Mouse (Mus musculus) cerebellum, postnatal 36 days (tissue): Measurements from ENCODE around the gene Bbs9.

Source experiments
- DNase-seq, 2 experiments: peaks; one replicate each; pipeline ENCODE4 v3.0.0; 2021 to 2022; ENCODE audit warnings: mixed read lengths in 2 of 2

Gene Bbs9

DNA sequence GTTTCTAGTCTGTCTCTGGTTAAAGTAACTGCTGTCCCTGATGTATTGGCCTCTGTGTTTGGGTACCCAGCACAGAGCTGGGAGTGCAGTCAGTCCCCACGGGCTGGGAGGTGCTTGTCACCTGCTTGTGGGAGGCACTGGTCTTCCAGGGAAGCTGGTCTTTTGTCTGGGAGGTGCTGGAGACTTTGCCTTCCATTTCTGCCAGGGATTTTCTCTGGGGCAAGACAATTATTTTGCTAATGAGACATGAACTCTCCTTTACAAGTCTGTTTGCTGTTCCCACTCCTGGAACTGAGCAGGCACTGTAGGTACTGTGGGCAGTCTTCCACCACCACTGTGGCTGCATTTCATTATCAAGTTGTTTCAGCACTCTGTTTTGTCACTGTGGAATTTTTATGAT lies 223.0 kb downstream of the Bbs9 start:
- no peak for DNase-seq

DNA sequence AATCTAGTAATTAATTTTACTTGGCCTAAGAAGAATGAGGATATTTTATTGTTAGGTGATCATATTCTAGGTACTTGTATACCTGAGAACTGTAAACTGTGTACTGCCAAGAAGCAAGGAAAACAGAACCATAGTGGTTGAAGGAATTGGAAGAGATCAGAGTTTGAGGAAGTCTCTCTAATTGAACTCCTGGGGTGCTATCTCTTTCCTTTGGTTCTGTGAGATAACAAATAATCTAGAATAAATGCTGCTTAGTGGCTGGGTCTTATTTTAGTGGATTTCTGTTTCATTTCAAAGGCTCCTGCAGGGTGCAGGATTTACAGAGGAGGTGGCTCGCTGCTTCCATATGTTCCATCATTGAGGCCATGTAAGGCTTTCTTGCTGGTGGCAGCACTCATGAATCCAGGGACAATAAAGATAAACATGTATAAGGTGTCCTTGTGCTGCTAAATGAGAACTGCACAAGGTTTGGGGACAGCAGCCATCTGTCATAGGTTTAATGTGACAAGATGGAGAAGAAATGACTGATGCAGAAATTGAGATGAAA lies 226.6 kb downstream of the Bbs9 start:
- DNase-seq, result no peak

DNA sequence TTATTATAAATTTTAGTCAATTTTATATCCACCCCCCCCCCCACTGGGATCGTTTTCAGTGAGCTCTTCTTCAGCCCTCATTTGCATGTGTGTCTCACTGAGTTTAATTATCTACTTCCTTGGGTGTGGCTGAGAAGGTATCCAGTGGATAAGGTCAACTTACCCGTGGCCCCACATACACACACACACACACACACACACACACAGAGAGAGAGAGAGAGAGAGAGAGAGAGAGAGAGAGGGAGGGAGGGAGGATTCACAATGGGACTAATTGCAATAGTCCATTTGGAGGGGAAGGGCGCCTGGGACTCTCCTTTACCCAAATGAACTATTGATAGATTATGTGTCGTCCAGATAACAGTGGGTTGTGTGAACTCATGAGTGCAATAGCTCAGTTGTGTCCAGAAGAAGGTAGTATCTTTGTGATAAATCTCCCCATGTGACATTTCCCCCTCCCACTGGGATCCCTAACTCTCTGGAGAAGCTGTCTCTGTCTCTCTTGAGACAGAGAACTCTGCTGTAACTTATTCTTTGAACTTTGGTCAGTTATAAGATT lies 227.4 kb downstream of the Bbs9 start:
- no peak for DNase-seq

DNA sequence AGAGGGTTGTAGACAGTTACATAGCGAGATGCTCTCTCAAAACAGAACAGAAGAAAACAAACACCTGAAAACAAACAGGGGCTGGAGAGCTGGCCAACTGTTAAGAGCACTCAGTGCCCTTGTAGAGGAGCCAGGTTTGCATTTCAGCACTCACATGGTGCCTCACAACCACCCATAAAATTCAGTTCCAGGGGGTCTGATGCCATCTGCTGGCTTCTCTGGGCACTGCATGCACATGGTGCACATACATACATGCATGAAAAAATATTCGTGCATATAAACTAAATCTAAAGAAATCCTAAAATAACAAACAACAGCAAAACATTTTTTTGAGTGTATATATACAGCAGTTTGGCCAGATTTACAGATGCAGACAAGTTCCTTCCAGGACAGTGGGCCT lies 228.0 kb downstream of the Bbs9 start:
- no peak for DNase-seq

DNA sequence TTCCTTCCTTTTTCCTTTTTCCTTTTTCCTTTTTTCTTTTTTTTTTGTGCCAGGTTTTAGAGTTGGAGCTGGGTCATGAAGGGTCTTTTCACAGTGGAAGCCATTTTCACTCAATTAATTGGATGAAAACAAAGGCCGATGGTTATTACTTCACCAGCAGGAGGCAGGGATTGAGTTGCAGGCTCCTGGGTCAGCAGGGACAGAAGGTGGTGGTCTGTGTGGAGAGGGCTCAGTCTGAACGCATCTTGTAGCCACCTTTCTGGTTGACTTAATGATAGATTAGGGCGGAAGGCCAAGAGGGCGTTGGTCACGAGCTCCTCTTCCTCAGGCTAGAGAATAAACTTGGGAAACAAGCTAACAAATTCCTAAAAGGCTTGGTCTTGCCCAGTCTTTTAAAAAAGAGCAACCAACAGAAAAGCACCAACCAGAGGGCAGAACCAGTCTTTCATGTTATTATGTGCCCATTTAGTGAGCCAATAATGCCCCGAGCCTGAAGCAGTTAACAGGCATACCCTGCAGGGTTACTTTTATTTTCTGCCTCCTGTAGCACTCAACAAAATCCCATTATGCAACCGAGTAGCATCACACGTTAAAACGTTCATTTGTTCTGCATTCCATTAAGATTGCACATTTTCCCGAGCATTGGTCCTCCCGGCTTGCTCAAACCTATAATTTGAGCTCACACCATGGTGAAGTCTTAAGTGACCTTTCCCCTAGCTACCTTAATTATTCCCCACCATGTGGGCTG lies 231.8 kb downstream of the Bbs9 start:
- no peak for DNase-seq

DNA sequence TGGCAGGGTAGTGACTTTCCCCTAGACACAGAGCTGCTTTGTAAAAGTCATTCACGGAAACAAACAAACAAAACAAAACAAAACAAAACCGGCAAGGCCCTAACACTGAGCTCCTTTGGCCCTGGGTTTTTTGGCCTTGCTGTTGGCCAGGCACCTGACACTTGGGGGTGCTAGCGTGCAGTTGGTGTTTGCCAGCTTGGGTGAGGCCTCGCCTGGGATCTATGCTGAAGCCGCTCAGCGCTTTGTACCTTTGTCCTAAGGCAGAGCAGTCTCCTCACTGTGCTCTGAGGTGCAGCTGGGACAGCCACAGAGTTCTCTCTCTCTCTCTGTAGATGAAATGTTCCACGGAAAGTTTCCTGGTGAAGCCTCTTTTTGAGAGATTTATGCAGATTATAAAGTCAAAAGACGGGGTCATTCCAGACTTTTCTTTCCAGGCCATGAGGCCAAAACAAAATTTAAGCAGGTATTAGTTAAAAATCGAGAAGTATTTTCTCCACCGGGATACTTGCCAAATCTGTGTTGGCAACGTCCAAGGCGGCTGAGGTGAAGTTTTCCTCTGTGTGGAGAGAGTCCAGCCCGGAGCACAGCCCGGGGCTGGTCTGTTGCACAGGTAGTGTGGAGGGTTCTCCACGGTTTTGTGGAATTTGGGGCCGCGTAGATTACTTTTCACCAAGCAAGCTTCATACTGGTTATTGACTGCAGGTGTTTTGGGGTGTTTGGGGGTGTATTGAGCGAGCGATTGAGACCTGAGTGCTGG lies 233.6 kb downstream of the Bbs9 start:
- peak; percentile 69 to 76 for DNase-seq

DNA sequence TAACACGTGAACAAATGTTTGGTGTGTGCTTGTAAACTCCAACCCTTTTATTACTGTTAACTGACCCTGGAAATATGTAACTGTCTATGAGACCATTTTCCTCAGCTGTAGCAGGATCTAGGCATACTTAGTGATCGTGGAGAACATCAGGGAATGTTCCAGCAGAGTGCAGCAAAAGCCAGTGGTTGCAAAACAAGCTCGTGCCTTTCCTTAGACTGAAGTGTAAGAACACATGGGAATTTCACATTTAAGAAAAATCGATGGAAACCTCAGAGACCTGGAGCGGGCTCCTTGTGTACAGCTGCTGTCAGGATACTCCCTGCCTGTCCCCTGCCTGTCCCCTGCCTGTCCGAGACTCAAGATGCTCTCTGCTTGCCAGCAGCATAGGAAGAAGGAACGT lies 234.5 kb downstream of the Bbs9 start:
- no peak for DNase-seq

DNA sequence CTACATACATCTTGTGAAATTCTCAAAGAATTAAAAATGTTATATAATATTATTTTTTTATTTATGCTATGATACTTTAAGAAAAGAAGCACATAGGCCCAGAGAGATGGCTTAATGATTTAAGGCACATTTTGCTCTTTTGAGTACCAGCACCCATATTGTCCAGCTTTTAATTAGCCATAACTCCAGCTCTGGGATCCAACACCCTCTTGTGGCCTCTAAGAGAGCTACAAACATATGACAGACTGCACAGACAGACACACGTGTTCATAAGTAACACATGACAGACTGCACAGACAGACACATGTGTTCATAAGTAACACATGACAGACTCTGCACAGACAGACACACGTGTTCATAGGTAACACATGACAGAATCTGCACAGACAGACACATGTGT lies 235.8 kb downstream of the Bbs9 start:
- no peak for DNase-seq

DNA sequence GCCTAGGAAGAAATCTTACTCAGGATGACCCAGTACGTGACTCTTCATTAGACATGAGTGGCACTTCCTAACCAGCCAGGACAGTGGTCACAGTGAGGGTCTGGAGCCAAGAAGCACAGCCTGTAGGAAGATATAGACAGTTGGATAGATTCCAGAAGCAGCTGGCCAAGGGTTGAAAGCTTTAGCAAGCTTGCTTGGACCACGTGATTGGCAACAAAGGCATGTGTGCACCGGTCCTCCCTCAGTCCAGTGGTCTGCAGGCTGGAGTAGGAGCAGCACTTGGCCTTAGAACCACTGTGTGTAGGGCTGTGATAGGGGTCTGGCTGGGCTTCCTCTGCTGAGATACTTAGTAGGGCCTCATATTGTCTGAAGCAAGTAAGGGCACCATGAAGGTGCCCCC lies 237.2 kb downstream of the Bbs9 start:
- no peak for DNase-seq

DNA sequence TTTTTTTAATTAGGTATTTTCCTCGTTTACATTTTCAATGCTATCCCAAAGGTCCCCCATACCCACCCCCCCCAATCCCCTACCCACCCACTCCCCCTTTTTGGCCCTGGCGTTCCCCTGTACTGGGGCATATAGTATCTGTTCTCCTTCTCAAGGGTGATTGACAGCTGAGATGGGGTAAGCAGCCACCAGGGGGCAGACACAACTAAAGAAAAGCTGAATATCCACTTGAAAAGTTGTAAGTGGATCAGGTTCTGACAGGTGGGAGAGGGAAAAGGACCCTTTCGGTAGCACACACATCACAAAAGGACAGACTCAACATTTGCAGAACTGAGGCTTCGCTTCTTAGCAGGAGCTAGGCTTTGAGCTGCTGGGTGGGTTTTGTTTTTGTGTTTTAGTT lies 237.8 kb downstream of the Bbs9 start:
- DNase-seq, result peak in 1 of 2 experiments; percentile 14

DNA sequence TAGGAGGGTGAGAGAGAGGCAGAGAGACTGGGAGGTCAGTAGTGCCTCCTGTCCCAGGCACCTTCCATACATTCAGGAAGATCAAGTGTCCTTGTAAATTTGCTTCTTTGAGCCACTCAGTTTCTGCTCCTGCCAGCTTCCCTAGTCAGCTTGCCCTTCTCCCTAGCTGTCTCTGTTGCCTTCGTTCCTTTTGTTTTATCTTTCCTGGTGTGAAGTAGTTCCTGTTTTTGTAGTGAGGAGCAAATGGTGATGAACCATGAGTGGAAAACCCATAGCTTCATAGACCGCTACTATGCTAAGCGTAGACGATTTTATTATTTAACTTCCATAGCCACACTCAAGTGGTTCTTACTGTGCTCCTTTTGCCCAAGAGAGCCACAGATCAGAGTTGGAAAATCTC lies 242.1 kb downstream of the Bbs9 start:
- DNase-seq, result no peak

DNA sequence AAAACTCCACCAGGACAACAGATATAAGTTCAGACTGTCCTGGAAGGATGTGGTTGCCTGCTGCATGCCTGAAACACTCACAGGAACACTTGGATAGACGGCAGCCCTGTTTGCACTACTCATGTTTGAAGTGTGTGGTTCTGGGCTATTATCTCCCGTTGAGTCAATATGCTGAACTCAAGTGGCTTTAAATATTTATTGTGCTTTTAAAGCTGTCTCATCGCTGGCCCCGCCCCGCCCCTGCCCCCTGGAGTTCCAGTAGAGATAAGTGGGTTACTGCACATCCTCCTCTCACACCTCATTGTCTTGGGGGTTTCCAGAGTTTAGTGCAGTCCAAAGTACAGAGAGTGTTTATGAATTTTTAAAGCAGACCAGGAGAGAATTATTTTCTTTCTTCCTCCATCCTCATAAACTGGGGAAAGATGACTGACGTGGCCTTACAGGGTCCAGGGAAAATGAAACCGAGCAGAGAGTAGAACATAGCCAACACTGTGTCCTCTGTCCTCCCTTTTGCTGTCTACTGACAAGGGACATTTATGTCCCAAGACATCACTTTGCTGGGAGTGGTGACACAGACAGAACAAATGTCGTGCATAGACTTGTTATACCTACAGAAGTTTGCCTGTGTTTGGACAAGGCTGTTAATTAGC lies 242.8 kb downstream of the Bbs9 start:
- DNase-seq, result no peak

DNA sequence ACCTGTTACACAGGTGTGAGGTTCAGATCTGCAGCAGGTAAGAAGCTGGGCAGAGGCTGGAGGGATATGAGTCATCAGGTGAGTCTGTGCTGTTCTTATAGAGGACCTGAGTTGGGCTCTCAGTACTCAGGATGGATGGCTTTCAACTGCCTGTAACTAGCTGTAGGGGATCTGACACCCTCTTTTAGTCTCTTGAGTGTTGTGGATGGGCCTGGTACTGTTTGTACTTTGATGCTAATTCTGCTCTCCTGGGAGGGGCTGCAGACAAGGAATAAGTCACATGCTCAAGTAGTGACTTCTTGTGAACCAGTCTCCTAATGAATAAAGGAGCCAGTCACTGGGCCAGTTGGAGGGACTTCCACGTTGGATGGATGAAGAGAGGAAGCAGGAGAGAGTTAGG lies 257.1 kb downstream of the Bbs9 start:
- no peak for DNase-seq

DNA sequence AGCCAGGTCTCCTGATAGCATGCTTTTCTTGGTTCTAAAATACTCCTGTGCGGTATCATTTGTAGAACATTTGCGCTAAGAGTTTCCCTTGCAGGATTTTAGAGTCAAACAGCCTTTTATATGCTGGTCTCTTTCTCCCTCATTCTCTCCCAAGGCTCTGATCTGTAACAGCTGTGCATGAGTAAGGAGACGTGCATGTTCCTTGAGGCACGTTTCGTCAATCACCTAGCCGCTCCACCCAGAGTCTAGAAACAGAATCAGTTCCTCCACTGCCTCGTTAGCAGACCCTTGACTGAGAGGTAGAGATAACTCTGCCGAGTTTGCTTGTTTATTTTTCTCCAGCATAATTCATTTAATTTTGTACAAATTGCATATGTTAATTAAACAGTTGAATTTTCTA lies 259.4 kb downstream of the Bbs9 start:
- no peak for DNase-seq

DNA sequence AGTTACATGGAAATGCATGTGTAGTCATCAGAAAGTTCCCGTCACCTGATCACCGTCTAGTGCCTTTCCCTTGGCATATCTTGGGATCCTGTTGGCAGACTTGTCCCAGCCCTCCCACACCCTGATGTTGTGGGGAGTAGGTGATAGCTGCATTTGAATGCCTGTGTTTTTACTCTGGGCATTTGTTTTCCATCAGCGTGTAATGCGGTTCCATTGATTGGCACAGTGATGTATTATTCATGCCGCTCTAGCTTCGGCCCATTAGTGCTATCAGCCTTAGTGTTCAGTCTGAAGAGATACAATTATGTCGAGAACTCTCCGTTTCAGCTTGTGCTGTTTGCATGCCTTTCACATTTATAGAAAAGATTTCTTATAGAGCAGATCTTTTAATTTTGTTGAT lies 259.9 kb downstream of the Bbs9 start:
- DNase-seq, result no peak

DNA sequence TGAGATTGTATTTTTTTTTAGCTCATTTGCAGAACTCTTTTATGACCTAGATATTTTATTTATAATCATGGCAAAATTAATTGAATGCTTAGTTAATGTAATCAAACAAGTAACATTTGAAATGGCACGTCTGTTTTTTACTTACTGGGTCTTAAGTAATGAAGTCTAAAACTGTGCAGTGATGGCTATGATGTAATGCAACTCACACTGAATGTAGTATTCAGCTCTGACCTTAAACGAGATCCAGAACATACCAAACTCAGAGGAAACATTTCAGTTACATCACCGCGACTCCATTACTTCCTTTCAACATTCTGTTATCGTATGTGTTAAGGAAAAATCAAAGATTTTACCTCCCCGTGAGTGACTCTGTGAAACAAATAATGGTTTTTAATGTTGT lies 262.4 kb downstream of the Bbs9 start:
- DNase-seq, result no peak

DNA sequence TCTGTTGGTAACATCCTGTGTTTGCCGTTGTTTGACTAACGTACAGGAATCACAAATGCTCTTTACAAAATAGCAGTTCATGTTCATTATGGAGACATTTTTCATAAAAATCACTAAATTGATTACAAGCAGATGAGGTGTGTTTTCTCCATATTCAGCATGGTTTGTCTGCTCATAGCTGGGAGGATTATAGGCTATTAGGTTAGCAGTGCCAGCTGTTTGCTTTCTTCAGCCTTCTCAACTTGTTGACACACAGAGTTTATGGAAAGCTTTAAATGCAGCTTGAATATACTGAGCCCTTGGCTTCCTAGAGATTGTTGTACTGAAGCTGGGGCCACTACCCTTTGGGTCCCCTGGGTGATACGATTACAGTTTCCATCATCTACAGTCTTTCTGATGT lies 263.3 kb downstream of the Bbs9 start:
- DNase-seq, result no peak

DNA sequence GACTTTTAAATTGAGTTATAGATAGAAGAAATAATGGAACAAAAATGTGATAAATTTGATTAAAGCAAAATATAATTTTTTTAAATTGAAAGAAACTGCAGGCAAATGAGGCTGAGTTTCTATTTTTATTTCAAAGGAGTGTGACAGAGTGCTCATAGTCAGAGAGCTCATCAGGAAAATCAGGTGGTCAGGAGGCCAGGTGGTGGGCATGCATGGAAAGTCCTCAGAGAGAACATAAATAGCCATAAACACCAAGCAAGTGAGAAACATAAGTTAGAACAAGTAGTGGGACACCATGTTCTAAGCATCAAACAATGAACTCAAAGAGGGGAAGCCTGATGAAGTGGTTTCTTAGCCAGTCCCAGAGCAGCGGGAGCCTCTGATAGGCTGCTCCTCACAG lies 266.5 kb downstream of the Bbs9 start:
- DNase-seq, result no peak

DNA sequence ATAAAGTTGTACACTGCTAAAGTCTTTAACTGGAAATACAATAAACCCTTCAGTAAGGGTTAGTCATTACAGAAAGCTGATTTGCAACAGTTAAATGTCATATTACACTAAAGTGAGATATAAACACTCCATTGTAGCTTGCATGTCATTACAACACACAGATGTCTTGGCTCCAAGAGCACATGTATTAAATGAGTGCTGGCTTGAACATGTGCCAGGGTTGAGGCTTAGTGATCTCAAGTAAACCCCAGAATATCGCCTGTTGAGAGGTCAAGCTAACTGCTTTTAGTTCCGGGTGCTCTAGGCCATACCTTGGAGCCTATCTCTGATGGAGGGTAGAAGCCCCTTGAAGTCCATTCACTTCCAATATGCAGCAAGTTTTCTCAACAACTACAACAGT lies 273.1 kb downstream of the Bbs9 start:
- no peak for DNase-seq

DNA sequence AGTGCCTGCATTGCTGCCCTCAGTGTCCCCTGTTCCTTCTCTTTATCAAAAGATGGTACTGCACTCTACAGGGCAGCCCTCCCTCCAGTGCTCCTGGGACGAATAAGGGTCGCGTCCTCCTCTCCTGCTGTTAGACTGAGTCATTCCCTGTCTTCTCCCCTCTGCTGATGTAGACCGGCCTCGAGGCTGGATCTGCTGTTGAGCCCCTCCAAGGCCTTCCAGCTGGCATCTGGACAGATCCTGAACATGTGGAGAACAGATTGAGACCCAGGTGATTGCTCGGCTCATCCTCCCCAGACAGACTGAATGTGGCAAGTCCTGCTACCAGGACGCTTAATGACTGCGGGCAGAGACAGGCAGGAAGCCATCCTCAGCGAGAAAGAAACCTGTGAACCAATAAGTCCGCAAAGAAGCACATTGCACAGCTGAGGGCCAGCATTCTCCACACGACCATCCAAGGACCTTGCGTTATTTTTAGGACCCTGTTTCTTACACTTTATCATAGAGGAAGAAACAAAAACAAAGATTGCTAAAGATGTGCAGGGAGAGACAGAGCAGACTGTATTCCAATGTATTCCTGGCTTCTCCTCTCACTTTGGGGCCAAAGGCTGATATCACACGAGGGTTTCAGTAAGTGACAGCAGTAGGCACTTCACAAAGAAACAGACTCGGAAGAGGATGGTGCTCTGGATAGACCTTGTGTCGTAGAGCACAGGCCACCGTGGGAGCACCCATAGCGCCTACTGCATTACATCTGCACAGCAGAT lies 275.4 kb downstream of the Bbs9 start:
- no peak for DNase-seq

DNA sequence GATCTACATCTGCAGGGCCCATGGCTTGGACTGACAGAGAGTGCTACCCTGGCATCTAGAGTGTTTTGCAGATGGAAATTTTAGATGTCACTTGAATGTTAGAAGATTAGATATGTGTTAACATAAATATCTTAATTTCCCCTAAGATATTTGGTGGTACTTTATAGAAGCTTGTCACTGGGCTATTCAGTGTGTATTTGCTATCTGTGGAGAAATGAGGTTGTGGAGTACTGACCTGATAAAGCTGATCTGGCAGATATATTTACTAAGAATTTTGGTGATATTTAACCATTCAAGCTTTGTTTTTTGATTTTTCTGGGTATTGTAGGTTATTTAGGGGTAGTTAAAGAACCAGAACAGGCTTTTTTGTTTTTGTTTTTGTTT lies 276.0 kb downstream of the Bbs9 start:
- DNase-seq, result no peak

DNA sequence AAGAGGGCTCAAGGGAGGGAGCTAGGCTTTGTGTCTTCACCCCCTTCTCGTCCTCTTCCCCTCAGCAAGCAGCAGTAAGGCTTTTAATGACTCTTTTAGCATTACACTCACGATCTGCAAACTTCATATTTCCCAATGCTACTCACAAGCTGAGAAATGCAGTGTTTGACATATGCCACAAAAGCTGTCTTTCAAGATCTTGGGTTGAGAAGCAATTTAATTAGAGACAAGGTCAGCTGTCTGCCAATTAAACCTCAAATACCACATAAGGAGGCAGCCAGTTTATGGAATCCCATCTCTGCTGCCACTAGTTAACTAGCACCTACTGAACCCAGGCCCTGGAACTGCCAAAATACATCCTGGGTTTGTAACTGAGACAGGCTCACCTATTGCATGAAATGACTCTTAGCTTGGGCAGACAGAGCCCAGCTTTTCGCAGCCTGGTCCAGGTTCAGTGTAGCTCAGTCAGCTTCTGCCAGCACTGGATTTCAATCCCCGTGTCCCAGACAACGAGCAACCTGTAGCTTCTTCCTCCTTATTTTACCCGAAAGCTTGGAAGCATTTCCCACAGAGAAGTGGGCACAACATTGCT lies 278.7 kb downstream of the Bbs9 start:
- no peak for DNase-seq
